Mouse (Mus musculus) heart, adult 2 months (tissue): ENCODE data around the gene Krtap5-1.
A peak's percentile ranks its signal among the peaks of the same experiment; 100 is the strongest.

ENCODE experiments used
- CTCF ChIP-seq: fragments of 200-600 bp; IDR thresholded peaks from 2 replicates; pipeline ENCODE4 v1.8.1; 2022; ENCODE audit warnings: antibody characterized with exemption, mild to moderate bottlenecking, moderate library complexity
- EP300 ChIP-seq: fragments of 200-500 bp; IDR thresholded peaks from 2 replicates; pipeline ENCODE4 v1.6.1; 2011; ENCODE audit warnings: low read depth, low read length, control low read depth; ENCODE audit not compliant: insufficient read depth
- POLR2A ChIP-seq: fragments of 200-500 bp; IDR thresholded peaks from 2 replicates; pipeline ENCODE4 v1.6.1; 2011; ENCODE audit warnings: mild to moderate bottlenecking, low read depth, low read length, control low read depth; ENCODE audit not compliant: insufficient read depth

DNA sequence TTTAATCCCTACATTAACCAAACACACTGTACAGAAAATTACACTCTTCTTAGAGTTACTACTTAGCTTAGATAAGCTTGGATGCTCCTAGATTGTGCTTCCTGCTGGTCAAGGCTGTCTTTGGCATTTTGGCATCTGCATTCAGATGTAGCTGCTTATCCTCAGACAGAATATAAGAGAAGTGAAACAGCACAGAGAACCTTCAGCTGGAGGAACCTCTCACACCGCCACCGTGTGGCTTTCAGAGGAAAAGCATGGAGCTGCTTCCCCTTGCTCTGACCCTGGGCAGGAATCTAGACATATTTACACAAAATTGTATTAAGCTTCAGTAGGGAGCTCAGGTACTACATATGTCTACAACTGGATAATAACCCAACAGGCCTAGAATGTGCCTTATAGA lies 41.4 kb downstream of the Krtap5-1 start:
- TF ChIP-seq CTCF (peak; percentile 79), POLR2A (no peak), EP300 (no peak)
